Mouse (Mus musculus) embryo, embryonic 11 days (tissue): ENCODE results near the gene C1qtnf1.
"Not testable (repeated sequence)": the region's sequence is repeated elsewhere in the genome, so short reads cannot be mapped to it uniquely, and the experiment has no call there.

Experiments
- DNase-seq: peaks from one replicate; pipeline ENCODE4 v3.0.0-alpha.2; 2015

Gene C1qtnf1

DNA sequence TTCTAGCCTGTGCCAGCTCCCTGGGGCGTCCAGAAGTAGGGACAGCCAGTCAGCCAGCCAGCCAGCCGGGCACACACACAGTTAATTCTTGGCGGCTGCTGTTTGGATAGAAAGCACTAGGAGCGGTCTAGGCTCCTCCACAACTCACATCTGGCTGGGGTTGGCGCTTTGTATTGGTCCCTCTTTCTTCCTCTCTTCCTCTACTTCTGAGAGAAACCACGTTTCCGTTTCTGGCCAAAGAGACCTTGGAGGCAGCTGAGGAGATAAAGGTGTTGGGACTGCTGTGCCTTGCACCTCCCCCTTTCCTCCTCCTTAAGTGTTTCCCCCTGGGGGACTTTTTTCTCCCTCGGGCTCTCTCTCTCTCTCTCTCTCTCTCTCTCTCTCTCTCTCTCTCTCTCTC is at the start of gene C1qtnf1:
C1qtnf1 (plus strand) TSS at position 218 of the 400 bp plus-strand sequence.
- DNase-seq, result peak; percentile 61

DNA sequence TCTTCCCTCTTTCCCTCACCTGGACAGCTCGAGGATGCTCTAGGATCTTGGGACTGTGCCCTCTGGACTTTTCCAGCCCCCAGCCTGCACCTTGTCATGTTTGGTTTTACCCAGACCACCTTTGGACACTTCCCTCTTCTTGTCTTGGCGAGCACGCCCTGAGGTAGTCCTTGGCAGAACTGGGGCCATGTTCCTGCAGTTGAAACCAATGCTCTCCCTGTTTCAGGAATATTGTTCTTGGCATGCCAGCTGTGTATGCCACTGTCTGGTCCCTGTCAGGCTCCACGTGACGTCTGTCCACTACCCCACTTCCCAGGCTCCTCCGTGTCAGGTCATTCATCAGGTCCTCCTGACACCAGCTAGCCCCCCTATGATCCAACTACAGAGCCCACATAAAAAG is 49.3 kb upstream of the C1qtnf1 start:
- no peak for DNase-seq

DNA sequence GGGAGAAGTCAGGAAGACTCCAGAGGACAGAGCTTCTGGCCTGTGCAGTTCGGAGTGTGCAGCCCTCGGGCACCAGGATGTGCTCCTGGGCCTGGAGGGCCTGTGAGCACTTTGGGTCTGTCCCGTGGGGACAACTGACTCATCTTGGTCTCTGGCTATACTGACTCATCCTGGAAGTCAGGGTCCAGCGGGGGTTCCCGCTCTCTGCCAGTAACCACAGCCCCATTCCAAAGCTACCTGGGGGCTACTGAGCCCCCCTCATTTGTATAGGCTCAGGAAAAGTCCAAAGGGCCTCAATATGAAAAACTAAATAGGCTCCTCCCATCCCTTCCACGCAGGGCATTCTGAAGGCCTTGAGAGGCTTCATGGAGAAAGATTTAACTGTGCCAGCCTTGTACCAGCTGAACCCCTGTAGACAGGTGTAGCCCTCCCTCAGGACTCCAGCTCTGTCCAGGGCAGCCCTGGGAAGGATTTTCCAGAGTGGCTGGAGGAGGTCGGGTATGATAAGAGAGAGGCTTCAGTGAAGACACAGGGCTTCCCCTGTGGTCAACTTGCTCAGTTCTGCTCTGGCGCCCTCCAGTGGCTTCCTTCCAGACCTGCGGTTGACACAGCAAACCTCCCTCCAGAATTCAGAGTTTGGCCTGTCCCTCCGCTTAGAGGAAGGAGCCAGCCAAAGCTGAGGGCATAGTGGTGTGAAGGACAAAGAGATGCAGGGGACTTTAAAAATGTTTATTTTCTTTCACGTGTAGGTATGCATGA is 48.6 kb upstream of the C1qtnf1 start:
- peak; percentile 87 for DNase-seq

DNA sequence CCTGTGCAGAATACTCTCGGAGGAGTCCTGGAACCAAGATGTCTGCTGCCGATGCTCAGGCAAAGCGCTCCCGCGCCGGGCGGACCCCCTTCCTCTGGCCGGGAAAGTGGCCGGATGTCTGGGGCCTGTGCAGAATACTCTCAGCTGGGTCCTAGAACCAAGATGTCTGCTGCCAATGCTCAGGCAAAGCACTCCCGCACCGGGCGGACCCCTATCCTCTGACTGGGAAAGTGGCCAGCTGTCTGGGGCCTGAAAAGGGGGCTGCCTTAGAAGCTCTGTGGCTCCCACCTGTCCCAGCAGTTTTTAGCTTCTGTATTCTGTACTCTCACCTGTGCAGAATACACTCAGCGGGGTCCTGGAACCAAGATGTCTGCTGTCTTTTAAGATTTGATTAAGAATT is 40.2 kb upstream of the C1qtnf1 start:
- DNase-seq, result not testable (repeated sequence)

DNA sequence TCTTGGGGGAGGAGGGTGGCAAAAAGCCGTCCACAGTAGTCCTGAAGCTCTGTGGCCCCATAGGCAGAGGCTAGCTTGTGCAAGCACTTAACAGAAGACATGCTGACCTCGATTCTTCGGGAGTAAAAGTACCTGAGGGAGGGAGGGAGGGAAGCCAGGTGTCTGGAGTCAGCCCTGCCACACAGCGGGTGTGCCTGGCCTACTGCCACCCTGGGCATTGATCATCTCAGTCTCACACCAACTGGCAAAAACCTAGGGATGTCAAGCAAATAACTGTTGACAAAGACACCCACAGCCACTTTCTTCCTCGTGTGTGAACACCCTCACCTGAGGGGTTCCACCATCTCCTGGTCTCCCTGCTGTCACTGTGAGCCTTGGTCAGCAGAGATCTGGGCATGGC is 34.0 kb upstream of the C1qtnf1 start:
- no peak for DNase-seq

DNA sequence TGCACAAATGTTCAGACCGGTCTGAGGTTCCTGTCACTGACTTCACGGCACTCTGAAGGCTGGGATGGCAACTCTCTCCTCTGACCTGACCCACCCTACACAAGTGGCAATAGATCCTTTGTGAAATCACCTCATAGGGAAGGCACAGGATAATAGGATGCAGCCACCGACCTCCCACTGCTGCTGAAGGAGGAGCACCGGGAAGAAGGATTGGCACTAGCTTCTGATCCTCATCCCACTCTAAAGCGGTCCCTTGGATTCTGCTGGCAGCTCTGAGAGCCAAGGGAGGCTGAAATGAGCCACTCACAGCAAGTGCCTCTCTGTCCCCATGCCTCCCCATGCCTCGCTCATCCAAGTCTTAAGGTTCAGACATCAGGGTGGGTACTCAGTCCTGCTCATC is 33.5 kb upstream of the C1qtnf1 start:
- no peak for DNase-seq

DNA sequence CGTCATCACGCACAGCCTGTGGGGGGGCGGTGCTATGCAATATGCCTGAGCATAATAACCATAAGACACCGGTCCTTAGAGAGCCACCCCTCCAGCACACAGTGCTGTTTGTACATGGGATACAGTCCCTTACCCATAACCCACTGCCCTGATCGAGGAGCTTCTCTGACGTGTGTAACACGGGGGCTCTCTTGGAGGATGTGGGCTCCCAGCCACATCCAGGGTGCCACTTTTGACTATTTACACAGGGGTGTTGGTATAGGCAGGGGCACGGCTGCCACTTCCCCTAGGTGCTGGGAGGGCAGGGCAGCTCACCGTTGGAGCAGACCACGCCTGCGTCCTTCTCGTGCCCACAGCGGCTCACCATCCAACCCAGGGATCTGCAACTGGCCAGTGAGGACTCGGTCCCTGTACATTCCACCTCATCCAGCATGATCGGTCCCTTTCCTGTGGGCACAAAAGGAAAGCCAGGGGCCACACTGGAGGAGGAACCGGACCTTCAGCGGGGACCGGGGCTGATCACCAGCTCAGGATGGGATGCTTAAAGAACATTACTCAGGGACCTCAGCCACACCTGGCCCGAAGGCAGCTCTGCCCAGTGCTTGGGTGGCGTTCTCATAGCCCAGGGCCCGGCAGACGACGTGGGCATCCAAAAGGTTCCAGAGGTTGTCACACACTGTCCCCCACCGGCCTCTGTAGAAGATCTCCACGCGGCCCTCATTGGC is 30.0 kb upstream of the C1qtnf1 start:
- DNase-seq, result no peak

DNA sequence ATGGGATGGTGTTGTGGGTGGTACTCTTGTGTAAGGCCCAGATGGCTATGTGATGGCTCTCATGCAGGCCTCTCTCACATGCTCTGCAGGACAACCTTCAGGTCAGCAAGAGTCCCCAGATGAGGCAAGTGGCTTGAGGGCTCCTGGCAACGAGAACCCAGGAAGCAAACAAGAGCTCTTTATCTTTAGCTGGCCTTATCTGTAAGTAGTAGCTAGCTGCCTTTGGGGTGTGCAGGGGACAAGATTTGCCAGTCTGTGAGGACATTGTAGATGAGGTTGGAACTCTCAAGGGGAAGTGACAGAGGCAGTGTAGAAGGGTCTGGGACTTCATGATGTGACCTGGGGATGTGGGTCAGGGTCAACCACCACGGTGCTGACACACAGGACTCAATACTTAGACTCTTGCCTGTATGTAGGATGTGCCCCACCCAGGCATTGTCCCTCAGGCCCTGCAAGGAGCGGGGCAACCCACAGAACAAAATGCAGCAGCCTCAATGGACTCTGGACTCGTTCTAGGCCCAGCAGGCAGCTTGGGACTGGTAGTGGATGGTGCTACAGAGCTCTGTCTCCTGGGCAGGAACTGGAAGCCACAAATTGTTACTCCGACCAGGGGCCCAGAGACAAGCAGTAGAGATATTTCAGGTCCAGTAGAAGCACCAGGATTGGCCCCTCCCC is 28.0 kb upstream of the C1qtnf1 start:
- DNase-seq, result no peak

DNA sequence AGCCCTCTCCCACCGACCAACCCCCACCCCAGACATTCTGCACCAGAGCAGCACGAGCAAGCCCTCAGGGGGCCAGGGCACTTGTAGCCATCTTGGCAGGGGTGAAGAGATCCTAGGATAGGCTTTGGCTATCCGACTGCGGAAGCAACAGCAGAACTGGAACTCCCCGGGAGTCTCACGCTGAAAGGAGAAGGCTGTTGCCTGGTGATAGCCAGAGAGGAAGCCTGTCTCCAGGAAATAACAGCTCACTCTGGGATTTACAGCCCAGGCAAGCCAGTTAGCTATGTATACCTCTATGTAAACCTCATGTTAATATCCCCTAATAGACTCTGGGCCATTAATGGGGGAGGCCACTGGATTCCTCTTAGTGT is 27.5 kb upstream of the C1qtnf1 start:
- DNase-seq, result peak; percentile 24

DNA sequence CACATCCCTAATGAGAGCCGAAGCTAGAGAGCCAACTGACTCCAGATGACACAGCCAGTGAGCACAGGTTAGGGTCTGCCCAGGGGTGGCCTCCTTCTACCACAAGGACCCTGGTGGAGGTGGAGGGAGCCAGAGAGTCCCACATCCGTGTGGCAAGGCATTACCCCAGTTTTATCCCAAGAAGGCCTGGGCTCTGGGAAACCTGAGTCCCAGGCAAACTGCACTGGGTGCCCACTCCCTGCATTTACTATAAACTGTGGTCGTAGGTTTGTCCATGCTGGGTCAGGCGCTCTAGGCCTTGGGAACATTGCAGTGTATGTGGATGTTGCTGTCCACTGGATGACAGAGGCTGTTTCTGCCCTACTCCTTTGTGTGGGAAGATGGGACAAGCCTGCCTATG is 26.8 kb upstream of the C1qtnf1 start:
- no peak for DNase-seq

DNA sequence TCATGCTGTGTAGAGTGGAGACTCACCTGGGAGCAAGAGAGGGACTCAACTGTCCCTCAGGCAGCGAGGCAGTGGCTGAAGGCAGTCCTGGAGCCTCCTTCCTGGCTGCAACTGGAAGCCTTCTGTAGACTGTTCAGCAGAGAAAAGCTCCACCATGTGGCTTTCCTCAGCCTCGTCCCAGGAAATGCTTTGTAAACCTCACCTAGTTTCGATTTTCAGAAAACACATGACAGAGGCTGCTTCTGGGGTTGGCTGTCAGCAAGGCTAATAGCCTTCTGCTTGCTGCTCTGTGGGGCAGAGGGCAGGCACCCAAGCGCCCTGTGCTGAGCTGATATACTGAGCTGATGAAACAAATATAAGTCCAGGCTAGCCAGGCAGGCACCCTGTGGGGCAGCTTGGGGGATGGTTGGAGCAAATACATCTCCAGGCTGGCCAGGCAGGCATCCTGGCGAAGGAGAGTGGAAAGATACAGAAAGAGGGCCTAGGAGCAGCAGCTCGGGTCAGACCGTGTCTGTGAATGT is 26.2 kb upstream of the C1qtnf1 start, which contains the start of gene Lgals3bp:
Lgals3bp (minus strand) TSS at position 333 of the 521 bp plus-strand sequence.
- peak; percentile 42 for DNase-seq

DNA sequence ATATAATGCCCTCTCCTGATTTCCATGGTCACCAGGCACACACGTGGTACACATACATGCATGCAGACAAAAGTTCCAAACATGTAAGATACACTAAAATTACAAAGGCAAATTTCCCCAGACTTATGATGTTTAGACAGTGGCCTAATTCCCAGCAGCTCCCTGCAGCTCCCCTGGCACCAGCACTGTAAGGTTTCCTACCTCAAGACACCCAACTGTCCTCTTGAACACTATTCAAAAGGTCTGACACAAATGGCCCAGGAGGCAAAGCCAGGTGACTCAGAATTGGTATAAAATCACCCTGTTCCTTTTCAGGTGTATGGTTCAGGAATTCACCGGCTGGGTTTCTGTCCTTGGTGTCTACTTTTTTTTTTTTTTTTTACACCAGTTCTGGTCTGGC is 24.8 kb upstream of the C1qtnf1 start:
- no peak for DNase-seq

DNA sequence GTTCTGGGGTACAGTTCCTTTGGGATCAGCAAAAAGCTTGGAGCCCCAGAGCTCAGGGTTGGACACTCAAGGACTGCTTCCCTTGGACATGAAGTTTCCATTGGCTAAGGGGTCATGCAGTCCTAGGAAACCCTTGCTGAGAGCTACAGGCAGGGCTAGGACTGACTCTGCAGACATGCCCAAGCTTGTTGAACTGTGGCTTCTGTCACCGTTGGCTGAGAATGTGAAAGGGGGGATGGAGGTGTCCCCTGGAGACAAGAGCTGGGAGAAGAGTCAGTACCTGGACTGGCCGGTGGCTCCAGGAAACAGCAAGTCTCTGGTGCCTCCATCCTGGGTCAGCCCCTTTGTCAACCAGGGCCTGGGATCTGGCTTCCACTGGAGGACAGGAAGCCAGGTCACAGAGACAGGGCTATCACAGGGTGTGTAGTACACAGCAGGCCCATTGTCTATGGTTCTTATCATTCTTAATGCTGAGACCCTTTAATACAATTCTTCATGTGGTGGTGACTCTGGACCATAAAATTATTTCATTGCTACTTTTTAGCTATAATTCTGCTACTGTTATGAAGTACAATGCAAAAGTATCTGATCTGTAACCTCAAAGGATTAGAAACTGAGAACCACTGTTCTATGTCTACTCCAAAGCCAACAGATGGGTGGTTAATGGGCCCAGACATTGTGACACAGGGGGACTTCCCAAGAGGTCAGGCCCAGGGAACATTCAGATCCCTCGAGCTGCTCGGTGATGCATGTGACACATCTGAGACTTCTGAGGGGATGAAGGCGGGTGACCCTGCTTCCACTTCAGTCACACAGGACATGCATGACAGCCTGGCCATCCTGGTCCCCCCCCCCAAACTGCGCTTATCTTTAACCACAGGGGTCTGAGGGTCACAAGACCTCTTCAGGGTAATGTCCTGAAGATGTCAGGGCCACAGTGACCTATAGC is 23.8 kb upstream of the C1qtnf1 start:
- no peak for DNase-seq

DNA sequence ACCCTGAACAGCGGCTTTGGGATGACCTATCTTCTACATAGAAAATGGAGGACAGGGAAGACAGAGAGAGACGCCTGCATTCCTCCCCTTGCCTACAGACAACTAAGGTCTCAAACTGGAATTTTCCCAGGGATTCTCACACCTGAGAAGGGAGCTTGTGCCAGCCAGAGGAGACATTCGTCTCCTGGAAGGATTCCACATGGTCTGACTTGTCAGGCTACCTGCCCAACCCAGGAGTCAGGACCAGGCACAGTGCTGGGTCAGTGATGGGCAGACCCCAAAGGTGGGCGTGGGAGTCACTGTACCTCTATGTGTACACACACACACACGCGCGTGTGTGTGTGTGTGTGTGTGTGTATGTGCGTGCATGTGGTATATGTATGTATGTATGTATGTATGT is 22.7 kb upstream of the C1qtnf1 start:
- DNase-seq, result no peak

DNA sequence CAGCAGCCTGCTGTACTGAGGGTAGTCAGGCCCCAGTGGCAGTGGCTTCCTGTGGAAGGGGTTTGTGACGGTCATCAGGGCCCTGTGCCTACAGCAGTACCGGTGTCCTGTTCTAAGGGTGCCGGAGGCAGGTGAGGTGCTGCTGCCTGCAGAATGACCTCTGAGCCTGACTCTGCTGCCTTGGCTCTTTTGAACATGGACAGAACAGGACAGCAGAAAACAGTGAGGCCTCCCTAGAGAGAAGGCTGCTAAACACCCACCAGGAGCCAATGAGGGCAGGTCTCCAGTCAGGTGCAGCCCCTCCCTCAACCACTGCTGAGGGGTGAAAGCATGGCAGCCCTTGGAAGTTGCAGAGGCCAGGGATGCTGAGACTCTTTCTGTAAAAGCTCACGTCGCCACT is 21.5 kb upstream of the C1qtnf1 start:
- DNase-seq, result no peak

DNA sequence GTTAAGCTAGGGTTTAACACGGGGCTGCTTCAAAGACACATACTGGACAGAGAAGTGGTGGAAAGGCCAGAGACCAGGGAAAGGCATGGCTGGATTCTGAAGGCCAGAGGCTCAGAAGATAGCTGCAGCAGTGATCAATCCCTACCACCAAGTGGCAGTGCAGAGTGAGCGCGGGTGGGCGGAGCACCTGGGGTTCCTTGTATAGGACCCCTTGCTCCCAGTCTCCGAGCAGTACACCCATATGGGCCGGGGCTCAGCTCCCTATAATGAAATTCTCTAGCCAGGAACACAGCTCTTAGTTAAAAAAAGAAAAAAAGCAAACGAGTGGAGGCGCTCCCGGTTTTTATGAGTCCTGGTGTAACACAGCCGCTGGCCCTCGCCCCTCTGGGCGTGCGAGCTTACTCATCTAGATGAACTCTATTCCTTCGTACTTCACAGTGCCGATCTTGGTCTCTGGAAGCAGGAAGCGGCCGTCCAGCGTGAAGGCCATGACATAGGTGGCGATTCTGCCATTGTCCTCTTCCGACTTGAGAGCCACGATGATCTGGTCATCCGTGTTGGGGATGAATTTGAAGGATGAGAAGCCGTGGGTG is 20.6 kb upstream of the C1qtnf1 start:
- DNase-seq, result peak; percentile 28

DNA sequence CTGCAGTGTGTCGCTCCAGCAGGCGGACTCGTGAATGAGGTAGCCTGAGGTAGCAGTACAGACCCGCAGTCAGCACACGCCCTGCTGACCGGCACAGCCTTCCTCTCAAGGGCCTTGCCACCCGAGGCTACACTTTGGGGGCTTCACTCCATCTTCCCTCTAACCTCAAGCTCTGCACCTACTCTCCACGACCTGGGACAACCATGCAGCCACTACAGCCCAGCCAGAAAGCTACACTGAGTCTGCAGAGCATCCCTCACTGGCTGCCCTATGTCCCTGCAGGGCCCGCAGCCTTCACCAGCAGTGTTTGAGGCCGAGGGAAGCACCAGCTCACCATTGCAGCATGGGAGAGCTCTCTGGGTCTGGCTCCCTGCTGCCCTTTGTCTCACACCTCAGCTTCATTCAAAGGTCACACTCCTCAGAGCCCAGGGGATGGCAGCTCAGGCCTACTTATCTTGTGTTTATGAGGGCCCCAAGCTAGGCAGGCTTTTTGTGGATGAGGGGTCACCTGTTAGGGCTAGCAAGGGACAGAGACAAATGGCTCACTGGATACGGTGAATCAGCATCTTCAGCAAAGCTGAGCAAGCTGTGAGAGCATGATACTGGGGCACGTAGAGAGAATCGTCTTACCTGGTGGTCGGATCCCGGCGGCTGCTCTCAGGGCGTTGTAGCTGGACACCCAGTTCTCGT is 19.8 kb upstream of the C1qtnf1 start:
- DNase-seq, result no peak

DNA sequence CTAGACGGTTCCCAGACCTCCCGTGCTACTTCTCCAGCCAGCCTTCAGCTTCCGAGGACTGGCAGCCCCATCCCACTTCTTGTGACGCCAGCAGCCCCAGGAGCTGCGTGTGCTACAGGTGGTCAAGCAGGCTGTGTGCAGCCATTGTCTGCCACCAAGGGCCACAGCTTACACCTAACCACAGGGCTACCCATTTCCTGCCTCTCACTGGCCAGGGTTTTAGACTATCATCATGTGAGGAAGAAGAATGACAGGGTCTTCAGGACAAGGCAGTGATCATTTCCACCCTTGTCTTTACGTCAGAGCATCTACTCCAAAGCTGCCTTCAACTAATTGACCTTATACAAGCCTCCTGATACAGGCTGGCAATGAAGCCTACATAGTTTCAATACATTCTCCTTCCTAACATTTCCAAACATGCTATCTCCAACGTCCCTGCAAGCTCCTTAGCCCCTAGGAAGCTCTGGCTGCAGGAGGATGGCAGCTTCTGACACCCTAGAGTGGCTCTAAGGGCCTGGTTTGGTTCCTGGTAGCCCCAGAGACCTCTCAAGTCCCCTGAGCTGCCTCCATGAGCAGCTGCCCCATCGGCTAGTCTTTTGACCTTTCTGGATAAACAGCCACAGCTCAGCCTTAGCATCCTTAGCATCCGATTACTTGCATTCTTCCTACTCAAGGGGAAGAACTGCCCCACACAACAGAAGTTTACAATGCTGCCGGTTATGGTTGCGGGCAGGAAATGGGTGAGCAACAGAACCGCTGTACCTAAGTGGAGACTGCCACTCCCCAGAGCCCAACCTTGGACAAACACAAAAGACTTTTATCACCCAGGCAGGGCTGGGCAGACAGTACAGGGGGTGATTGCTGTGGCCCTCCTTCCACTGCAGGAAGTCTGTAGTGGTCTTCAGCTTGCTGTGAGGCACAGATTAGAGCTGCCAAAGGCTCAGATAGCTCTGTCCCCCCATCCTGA is 18.6 kb upstream of the C1qtnf1 start:
- DNase-seq, result no peak

DNA sequence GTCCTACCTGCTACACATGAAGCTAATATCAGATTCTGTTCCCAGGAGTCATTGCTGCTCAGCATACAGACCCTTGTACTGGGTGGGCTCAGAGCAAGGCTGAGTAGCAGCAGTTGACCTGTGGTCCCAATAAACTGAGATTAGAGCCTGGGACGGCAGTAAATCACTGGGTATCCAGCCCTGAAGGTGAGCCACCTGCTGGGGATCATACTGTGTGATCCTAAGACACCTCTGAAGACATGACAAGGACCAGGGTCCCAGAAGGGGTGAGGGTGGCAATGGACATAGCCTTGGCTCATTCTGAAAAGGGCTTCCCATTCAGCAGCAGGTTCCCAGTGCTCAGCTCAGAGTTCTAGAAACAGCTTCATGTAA is 17.9 kb upstream of the C1qtnf1 start:
- no peak for DNase-seq

DNA sequence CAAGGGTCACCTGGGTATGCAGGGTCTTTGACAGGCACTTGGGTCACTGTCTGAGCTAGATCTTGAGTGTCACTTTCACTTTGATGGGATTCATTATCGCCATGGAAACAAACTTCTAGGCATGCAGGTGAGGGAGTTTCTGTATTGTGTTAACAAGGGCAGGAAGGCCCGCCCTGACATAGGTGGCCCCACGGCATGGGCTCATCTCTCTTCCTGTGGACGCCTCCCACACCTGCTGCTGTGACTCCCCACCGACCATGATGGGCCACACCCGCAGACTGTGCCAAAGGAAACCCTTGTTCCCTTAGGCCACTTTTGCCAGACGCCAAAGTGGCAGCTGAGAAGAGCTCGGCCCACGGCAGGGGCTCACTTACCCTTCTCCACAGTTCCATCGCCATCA is 17.5 kb upstream of the C1qtnf1 start:
- no peak for DNase-seq
